Mouse (Mus musculus): ENCODE data around the gene Sspn.

DNA sequence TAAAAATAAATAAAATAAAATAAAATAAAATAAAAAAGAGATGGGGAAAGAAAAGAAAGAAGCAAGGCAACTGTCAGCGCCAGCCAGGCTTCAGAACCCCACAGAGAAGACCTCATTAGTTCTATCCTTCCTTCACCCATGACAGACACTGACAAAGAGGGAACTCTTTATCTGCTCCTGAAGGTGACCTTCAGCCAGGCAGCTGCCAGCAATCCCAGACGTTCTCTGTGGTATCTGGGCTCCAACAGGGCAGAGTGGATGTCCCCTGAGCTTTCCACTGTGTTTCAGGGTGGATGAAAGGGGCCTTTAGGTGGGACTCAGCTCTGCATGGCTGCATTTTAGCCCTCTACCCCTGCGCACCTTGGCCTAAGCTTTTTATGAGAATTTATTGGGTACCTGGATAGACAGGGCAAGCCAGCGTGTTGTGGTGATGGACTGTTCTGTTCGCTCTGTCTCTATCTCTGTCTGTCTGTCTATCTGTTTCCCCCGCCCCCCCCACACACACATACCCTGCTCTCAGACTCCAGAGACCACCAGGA lies 26.1 kb downstream of the Sspn start:
- TF ChIP-seq REST (IDR thresholded peaks at IDR 0.05; ENCODE audit: insufficient read depth, insufficient read length) (no peak), POLR2A (IDR thresholded peaks at IDR 0.05; ENCODE audit: insufficient read length, low read depth) (no peak), MYOG (IDR thresholded peaks at IDR 0.05; ENCODE audit: control insufficient read depth in 1 of 3, insufficient read depth in 1 of 3, insufficient read length in 2 of 3, low read depth in 2 of 3) (peak in 1 of 3 experiments; percentile 39), MAX (IDR thresholded peaks at IDR 0.05; ENCODE audit: low read depth) (no peak), CEBPB (IDR thresholded peaks at IDR 0.05; ENCODE audit: insufficient read depth, poor library complexity, severe bottlenecking) (no peak), USF1 (IDR thresholded peaks at IDR 0.05; ENCODE audit: low read depth) (no peak)

Data from myocyte (in vitro differentiated cells).